Mouse (Mus musculus) ES-CJ7 (cell line): ENCODE data around the gene Cpxm2.

Source experiments
- DNase-seq: peaks from one replicate; pipeline ENCODE4 v3.0.0; 2011; ENCODE audit warnings: low read depth, low spot score

The Cpxm2 gene

DNA sequence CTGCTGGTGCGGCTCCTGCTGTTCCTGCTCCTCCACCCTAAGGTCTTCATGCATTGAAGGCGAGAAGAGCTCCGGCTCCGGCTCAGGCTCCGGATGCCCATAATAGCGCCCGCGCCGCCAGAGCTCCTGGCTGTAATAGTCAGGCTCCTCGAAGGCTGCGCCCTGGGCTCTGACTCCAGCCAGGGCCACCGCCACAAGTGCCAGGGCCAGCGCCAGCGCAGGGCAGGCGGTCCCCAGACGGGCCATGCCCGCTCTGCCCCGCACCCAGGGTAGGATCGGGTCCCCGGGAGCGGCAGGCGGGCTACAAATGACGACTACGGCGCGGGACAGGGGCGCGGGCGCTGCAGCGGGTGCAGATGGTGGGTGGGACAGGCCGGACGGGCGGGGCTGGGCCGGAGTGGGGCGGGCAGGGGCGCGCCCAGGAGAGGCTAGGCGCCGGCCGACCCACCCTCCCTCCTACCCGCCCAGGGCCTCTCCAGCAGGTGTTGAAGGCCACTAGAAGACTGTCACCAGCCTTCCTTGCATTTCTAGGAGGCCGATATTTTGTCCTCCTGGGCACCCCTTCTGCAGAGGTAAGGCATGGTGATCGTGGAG lies at the start of gene Cpxm2:
Cpxm2 (minus strand) TSS at position 372 of the 594 bp plus-strand sequence.
- DNase-seq = no peak

DNA sequence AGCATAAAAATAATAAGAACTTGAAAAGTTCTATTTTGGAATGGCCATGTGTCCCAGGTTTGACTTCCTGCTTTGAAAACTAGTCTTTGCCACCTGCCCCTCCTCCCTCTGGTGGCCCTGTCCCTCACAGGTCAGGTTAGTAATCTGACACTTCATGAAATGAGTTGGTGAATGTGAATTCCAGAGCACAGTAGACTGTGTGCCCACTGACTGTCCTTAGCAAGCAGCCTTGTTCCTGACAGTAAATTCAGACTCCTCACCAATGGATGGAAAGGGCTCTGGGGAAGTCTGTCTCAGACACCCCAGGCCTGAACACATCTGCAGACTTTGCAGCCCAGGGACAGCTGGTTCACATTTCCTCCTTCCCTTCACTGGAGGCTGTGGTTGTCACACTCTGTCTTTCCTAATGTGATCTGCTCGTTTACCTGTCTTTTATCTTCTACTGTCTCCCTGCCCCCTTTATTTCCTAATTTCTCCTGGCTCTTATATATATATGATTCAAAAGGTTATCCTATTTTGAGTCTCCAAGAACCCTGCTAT lies 49.6 kb upstream of the Cpxm2 start:
- DNase-seq = no peak

DNA sequence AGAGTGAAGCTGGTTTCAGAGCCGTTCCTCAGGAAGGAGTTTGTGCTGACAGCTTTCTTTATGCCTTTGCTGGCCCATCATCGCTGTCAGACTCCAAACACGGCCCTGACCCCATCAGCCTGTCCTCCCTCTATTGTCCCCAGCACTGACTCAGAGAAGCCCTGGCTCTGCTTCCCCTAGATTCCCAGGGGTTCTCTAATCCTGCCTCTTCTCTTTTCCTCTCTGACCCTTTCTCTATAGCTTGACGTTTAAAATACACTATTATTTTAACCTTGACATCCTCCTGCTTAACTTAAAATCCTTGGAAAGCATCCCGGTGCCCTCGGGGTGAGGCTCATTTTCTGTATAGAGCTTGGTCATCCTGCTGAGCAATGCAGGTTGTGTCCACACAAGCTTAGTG lies 45.1 kb upstream of the Cpxm2 start:
- DNase-seq = no peak

GRCm38 (mm10) chr7:132198806-132199205 lies 44.3 kb upstream of the Cpxm2 start:
- DNase-seq = no peak

- no peak for DNase-seq
Observed at GRCm38 (mm10) chr7:132197817-132198475, 43.4 kb upstream of the Cpxm2 start.

- no peak for DNase-seq
Observed at GRCm38 (mm10) chr7:132196581-132196980, 42.0 kb upstream of the Cpxm2 start.

- no peak for DNase-seq
Observed at GRCm38 (mm10) chr7:132193606-132194005, 39.1 kb upstream of the Cpxm2 start.

DNA sequence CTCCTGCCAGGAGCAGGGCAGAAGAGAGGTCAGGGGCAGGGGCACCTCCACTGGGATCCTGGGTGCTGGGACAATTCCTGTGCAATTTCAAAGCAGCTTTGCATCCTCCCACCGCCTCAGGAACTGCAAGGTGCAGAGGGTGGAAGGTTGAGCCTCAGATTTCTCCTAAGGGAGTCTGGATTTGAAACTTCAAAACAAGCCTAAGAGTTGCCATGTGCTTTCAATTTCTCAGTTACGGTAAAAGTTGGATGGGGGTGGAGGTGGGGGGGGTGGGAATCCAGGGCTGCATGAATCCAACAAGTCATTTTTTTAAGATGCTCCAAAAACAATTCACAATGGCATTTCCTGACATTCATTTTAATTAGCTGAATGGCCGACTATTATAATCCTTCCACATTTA lies 32.9 kb upstream of the Cpxm2 start:
- DNase-seq = no peak

GRCm38 (mm10) chr7:132183892-132184404 lies 29.4 kb upstream of the Cpxm2 start:
- DNase-seq = no peak

DNA sequence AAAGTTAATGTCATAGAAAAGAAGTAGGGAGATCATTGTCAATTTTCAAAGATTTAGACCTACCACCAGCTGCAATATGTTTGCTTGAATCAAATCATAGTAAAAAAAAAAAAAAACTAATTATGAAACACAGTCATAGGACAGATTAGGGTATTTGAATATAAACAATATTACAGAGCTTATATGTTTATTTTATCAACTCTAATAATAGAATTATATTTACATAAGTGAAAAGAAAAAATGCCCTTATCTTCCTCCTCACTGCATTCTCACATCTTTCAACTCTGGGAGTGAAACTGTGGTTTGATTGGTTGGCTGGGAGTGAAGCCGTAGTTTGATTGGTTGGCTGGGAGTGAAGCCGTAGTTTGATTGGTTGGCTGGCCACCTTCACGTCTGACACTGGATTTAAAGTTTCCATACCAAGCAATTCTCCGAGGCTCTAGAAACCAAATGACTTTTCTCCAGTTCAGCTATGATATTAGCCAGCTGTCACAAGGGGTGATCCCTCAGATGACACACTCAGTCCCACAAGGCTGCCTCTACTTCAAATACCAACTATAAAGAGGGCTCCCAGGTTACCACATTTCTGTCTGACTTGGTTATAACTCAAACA lies 27.2 kb upstream of the Cpxm2 start:
- DNase-seq = no peak

- no peak for DNase-seq
Observed at GRCm38 (mm10) chr7:132181042-132181441, 26.5 kb upstream of the Cpxm2 start.

DNA sequence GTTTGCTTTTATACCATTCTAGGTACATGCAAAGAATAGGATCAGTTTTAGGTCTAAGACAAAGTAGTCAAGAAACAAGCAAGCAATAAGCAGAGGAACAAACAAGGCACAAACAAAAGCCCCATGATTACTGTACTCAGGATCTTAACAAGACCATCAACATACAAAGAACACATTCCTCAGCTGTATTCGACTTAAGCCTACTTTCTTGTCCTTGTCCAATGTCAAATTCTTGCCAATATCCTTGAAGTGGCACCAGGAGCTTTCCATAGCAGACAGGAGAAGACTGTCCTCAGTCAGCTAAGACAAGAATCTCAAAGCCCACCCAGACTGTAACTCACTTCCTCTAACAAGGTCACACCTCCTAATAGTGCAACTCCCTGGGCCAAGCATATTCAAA lies 24.5 kb upstream of the Cpxm2 start:
- peak; percentile 64 for DNase-seq

- DNase-seq = no peak
Observed at GRCm38 (mm10) chr7:132174787-132175186, 20.2 kb upstream of the Cpxm2 start.

DNA sequence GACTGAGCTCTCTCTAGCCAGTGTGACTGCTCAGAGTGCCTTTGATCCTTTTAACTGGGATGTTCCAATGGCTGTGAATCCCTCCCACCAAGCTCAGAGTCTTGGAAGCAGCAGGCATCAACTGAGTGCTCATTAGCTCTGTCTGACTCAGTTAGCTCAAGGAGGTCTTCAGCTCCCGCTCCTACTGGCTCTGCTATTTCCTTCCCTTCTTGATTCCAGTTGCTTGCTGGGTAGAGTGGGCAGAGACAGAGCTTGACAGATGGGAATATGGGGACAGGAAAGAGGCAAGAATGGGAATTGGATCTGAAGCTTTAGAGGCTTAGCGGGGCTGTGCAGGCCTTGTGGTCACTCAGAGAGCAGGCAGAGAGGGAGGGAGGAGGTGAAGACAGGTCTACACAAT lies 19.8 kb upstream of the Cpxm2 start:
- no peak for DNase-seq

DNA sequence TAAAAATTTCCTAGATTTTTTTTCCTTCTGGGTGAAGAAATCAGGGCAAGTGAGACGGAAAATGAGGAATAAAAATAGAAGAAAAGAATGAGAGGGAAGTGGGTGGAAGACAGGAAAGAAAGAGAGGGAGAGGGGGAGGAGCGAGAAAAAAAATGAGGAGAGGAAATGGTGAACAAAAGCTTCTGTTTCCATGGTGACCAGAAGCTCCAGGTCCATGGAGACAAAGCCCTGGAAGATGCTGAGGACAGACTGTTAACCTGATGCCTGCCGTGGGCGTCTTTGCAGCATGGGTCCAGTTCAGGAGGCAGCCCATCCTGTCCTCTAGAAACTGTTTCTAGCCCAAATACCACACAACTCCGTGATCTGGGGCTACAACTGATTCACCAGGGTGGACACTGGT lies 17.7 kb upstream of the Cpxm2 start:
- DNase-seq = no peak

DNA sequence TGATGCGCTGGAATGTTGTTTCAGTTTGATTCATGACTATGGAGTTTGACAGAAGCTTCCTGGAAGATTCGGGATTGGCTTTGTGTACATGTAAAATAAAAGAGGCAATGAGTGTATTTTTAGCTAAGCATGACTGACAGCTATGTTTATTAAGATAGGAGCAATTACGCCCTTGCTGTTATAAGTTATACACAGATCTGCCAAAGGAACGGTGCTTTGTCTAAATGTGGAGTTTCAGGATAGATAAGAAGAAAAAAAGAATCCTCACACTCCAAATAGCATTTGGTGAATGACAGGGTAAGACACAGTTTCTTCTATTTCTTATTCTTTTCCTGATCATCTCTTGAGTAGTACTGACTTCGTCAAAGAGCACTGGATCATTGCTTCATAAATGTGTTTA lies 17.2 kb upstream of the Cpxm2 start:
- DNase-seq = no peak

- no peak for DNase-seq
Observed at GRCm38 (mm10) chr7:132169419-132170169, 15.1 kb upstream of the Cpxm2 start.

- DNase-seq = no peak
Observed at GRCm38 (mm10) chr7:132167239-132167638, 12.7 kb upstream of the Cpxm2 start.

DNA sequence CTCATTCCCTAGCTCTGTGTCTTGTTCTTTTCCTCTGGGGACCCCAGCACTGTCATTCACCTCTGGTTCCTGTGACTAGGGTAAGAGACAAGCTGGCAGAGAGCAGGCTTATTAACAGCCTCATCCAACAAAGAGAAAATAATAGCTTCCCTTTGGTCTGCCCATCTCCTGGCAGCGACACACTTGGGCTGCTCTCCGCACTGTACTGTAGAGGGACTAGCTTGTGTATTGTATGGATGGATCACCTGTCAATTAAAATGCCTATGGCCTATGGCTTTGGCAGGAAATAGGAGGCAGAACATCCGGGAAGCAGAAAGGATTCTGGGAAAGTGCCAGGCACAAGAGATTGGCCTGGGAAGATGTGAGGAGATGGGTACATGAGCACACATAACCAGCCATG lies 7.7 kb upstream of the Cpxm2 start:
- no peak for DNase-seq

GRCm38 (mm10) chr7:132158321-132159025 lies 3.9 kb upstream of the Cpxm2 start:
- DNase-seq = no peak

DNA sequence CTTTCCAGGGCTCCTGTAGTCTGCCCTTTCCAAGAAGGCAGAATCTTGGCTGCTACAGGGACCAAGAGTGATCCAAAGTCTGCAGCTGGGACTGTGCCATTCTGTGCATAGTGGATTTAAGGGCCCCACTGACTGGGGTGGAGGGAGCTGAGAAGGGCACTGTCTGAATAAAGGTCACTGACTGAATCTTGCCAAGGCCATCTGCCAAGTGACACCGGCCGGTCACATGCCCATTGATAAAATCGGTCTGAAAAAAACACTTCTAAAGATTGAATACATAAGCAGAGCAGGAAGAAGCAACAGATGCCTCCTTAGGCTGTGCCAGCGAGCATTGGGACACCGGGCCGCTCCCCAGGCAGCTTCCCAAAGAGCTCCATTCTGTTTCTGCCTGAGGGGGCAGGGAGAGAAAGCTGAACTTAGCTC lies 803 bp downstream of the Cpxm2 start:
- DNase-seq = no peak
